Mouse (Mus musculus) intestine, embryonic 16.5 days (tissue): ENCODE measurements at regions not wholly inside any gene's neighbourhood (a gene's known extent, or its start where the extent isn't known, plus 50 kb on each side); places are given as distances from the start of the nearest gene placed in this dataset.

Source experiments
- ATAC-seq: fragments of 200-750 bp; cut with Nextera tagmentation; 2 replicates; pipeline ENCODE4 v1.8.0; 2017; ENCODE audit warnings: moderate TSS enrichment, moderate library complexity
- H3K27ac ChIP-seq: fragments of 300-500 bp; sonication (generic); 2 replicates; pipeline ENCODE4 v1.5.1; 2014; ENCODE audit warnings: mild to moderate bottlenecking, low read length
- H3K27me3 ChIP-seq: fragments of 300-500 bp; sonication (generic); replicated peaks from 2 replicates; pipeline ENCODE4 v1.6.1; 2014; ENCODE audit warnings: low read length, control low read depth, mixed read lengths; ENCODE audit not compliant: control insufficient read depth, insufficient read depth
- H3K36me3 ChIP-seq: fragments of 300-500 bp; sonication (generic); 2 replicates; pipeline ENCODE4 v1.6.1; 2014; ENCODE audit warnings: low read length, control low read depth; ENCODE audit not compliant: control insufficient read depth, insufficient read depth
- H3K4me1 ChIP-seq: fragments of 300-500 bp; sonication (generic); 2 replicates; pipeline ENCODE4 v1.6.1; 2014; ENCODE audit warnings: low read length, control low read depth, mixed read lengths; ENCODE audit not compliant: control insufficient read depth, insufficient read depth
- H3K4me2 ChIP-seq: fragments of 300-500 bp; sonication (generic); 2 replicates; pipeline ENCODE4 v1.6.1; 2014; ENCODE audit warnings: low read depth, low read length, control low read depth
- H3K4me3 ChIP-seq: fragments of 300-500 bp; sonication (generic); 2 replicates; pipeline ENCODE4 v1.5.1; 2014; ENCODE audit warnings: mild to moderate bottlenecking, low read length
- H3K9ac ChIP-seq: fragments of 300-500 bp; sonication (generic); 2 replicates; pipeline ENCODE4 v1.6.1; 2014; ENCODE audit warnings: low read depth, low read length
- H3K9me3 ChIP-seq: fragments of 300-500 bp; sonication (generic); 2 replicates; pipeline ENCODE4 v1.6.1; 2016; ENCODE audit warnings: low read length, control low read depth; ENCODE audit not compliant: control insufficient read depth
- WGBS: fragments of 180-500 bp; shearing (Covaris S2); extraction: QIAGEN DNeasy Blood & Tissue Kit; methylation state at CpG from one replicate; pipeline ENCODE4 v1.1.7; 2014; 5-methylcytosine and 5-hydroxymethylcytosine counted together

GRCm38 (mm10) chr6:94924338-94925039 lies 192.6 kb upstream of the Kbtbd8 start:
- Histone ChIP-seq H3K9me3 (no peaks in the 10 kb centered on the region), H3K4me3 (no peak overlapping the region), H3K4me1 (no peaks in the 10 kb centered on the region), H3K27me3 (no peaks in the 10 kb centered on the region), H3K27ac (no peak overlapping the region), H3K36me3 (no peaks in the 10 kb centered on the region), H3K4me2 (no peak overlapping the region), H3K9ac (no peak overlapping the region)
- no peak for ATAC-seq
- 88% methylated on average over 11 of the region's 11 CpGs for WGBS

DNA sequence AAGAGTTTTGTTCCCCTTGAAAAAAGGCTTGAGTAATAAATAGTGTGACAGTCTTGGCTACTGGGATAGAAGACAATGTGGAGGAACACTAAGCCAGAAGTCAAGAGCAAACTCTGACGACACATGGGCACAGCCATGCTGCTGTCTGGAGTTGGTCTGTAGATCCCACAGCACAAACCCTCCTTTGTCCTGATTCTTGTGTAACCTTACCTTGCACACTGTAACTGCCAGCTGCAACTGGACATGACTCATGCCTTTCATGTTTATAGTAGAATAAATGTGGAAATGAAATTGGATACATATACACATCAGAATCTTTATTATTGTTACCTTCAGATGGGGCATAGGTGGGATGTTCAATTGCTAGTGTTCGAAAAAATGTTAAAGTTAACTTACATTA lies 195.3 kb upstream of the Kbtbd8 start:
- H3K27me3 ChIP-seq: no peaks in the 10 kb centered on the region
- no peaks in the 10 kb centered on the region for H3K36me3 ChIP-seq
- no peak overlapping the region for H3K27ac ChIP-seq
- H3K4me3 ChIP-seq: no peak overlapping the region
- H3K4me2 ChIP-seq: no peak overlapping the region
- H3K4me1 ChIP-seq: no peaks in the 10 kb centered on the region
- no peak overlapping the region for H3K9ac ChIP-seq
- WGBS: 75% methylated on average over 2 of the region's 2 CpGs
- H3K9me3 ChIP-seq: no peaks in the 10 kb centered on the region
- ATAC-seq: no peak

DNA sequence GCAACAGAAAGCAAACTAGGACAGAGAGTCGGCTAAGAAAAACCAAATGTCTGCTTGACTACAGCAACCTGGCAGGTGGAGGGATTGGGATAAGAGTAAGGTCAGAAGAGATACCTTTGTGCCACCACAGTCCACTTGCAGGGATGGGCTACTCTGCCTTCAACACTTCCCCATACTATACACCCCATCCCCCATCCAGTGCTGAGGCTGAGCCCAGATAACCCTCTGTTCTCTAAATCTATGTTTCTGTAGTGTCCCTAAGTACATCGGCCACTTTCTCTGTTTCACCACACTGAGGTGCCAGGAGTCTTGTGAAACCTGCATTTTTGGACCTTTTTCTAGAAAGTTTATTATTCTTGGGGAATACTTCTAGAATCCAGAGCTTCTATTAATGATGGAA lies 196.3 kb upstream of the Kbtbd8 start:
- H3K27ac ChIP-seq: no peak overlapping the region
- no peak overlapping the region for H3K4me3 ChIP-seq
- ATAC-seq: no peak
- no peaks in the 10 kb centered on the region for H3K9me3 ChIP-seq
- no peaks in the 10 kb centered on the region for H3K27me3 ChIP-seq
- no peaks in the 10 kb centered on the region for H3K4me1 ChIP-seq
- no peak overlapping the region for H3K9ac ChIP-seq
- 92% methylated on average over 2 of the region's 2 CpGs for WGBS
- no peaks in the 10 kb centered on the region for H3K36me3 ChIP-seq
- no peak overlapping the region for H3K4me2 ChIP-seq

DNA sequence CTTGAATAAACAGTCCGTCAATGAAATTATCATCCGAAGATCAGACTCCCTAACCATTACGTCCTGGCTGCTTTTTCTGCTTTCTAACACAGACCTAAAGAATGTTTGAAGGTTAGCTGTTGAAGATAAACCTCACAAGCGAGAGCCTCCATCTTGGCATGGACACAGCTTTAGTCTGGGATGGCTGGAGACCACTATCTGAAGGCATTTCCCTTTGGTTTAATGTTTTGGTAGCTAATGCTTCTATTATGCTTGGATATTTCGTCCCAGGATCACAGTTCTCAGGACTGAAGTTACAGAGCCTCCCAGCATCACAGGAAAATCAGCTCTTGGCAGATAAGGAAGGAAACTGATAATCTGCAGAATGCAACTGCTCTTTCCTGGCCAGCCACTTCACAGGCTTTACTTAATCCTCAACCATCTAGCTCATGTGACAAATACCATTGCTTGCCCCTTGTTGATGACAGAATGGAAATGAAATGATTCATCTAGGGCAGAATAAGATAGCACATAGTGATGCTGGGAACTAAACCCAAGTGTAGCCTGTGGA lies 197.8 kb upstream of the Kbtbd8 start:
- no peak overlapping the region for H3K9ac ChIP-seq
- H3K36me3 ChIP-seq: no peaks in the 10 kb centered on the region
- no peaks in the 10 kb centered on the region for H3K4me1 ChIP-seq
- ATAC-seq: no peak
- no peak overlapping the region for H3K4me2 ChIP-seq
- 63% methylated on average over 5 of the region's 5 CpGs for WGBS
- no peak overlapping the region for H3K4me3 ChIP-seq
- H3K9me3 ChIP-seq: no peaks in the 10 kb centered on the region
- no peaks in the 10 kb centered on the region for H3K27me3 ChIP-seq
- H3K27ac ChIP-seq: no peak overlapping the region

DNA sequence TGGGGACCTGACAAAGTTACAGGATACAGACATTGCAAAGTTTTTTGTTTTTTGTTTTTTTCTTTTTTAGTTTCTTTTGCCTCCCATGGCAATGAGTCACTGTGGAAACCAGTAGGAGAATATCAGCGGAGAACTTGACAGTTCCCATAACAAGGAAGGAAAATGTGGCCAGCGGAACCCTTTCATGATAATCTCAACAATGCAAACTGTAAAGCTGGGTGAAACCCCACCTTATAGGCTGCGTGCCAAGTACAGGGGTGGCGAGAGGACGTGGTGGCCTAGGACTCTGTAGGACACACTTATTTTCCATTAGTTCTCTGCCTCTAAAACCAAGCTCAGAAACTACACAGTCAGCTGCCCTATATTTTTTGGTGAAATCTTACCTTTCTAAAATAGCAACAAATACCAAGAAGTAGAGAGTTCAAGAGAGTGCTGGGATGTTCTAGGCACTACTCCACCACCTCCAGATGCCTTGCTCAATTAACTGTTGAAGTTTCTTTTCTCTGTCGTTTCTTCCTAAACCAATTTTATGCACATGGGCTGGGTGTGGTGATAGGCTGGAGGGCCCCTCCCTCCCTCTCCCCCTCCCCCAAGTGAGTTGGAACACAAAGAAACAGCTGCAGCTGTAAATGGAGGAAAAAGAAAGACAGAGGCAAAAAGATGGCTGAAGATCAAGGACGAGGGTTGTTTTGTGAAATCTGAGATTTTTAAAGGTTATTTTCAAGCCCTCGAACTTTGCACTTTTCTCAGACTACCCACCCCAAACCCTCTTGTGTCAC lies 201.0 kb upstream of the Kbtbd8 start:
- H3K4me2 ChIP-seq: no peak overlapping the region
- 49% methylated on average over 8 of the region's 8 CpGs for WGBS
- no peaks in the 10 kb centered on the region for H3K9me3 ChIP-seq
- peak; percentile 53; the same call in 1 of the 2 replicates for ATAC-seq
- no peak overlapping the region for H3K27ac ChIP-seq
- H3K9ac ChIP-seq: no peak overlapping the region
- 0 out of 2 replicates have a peak, but pooled peaks cover 8% of the 10 kb centered on the region for H3K4me1 ChIP-seq
- no peak overlapping the region for H3K4me3 ChIP-seq
- no peaks in the 10 kb centered on the region for H3K27me3 ChIP-seq
- no peaks in the 10 kb centered on the region for H3K36me3 ChIP-seq

DNA sequence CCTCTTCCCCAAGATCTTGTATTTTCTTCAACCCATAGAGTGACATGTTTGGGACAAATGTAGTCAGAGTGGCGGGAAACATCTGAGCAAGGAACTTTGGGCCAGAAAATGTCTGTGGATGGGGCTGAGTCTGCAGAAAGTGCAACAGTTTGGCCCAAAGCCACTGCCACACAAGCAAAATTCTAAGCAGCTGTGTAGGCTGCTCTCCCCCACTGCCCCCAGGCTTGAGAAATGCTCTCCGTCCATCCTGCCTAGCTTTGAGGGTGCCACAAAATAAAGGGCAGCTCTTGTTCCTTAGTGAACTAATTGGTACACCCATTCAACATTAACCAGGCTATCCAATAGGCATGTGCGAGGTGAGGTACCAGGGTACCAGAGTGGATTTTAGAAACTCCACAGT lies 205.2 kb upstream of the Kbtbd8 start:
- 75% methylated on average over 3 of the region's 3 CpGs for WGBS
- Histone ChIP-seq H3K4me1 (0 out of 2 replicates have a peak, but pooled peaks cover 8% of the 10 kb centered on the region), H3K4me3 (no peak overlapping the region), H3K4me2 (no peak overlapping the region), H3K36me3 (no peaks in the 10 kb centered on the region), H3K27ac (no peak overlapping the region), H3K9ac (no peak overlapping the region), H3K9me3 (no peaks in the 10 kb centered on the region), H3K27me3 (no peaks in the 10 kb centered on the region)
- no peak for ATAC-seq

DNA sequence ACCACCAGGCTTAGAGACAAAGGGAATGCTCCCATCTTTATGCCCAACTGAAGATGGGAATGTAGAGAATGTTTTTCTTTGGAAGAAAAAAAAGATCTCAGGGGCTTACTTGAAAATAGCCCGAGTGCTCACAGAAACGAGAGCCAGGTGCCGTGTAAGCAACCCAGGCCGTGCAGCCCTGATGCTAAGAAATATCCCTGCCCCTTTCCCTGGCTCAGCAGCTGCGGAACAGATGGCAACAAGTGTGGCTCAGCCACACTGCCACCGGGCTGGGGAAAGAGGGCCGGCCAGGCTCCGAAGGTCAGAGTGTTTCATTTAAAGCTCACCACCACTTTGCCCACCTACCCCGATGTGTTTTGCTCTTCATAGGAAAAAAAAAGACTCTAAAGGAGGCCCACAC lies 205.7 kb upstream of the Kbtbd8 start:
- H3K9ac ChIP-seq: no peak overlapping the region
- H3K27me3 ChIP-seq: no peaks in the 10 kb centered on the region
- 0 out of 2 replicates have a peak, but pooled peaks cover 8% of the 10 kb centered on the region for H3K4me1 ChIP-seq
- H3K36me3 ChIP-seq: no peaks in the 10 kb centered on the region
- no peak overlapping the region for H3K4me3 ChIP-seq
- ATAC-seq: no peak
- no peak overlapping the region for H3K27ac ChIP-seq
- H3K9me3 ChIP-seq: no peaks in the 10 kb centered on the region
- no peak overlapping the region for H3K4me2 ChIP-seq
- 59% methylated on average over 9 of the region's 9 CpGs for WGBS

DNA sequence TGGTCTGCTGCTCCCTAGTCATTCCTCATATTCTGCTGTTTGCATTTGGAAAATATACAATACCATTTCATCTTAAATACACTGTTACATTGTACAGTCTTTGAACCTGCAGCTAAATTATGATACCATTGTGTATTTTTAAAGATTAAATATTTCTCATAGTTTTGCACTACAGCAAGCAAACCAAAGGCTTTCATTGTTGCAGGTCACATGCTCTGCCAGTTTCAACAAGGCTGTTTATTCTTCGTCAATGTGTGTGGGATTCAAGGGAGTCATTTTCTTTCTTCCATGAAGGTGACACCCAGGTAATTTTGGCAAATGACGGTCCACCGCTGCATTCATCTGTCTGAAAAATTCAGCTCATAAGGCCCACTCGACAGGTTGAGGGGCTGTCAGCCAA lies 200.9 kb upstream of the Lrig1 start:
- 52% methylated on average over 4 of the region's 4 CpGs for WGBS
- no peaks in the 10 kb centered on the region for H3K4me1 ChIP-seq
- no peak for ATAC-seq
- H3K4me3 ChIP-seq: no peak overlapping the region
- no peak overlapping the region for H3K27ac ChIP-seq
- no peaks in the 10 kb centered on the region for H3K27me3 ChIP-seq
- no peak overlapping the region for H3K9ac ChIP-seq
- no peaks in the 10 kb centered on the region for H3K36me3 ChIP-seq
- H3K4me2 ChIP-seq: no peak overlapping the region
- H3K9me3 ChIP-seq: no peaks in the 10 kb centered on the region

- no peak overlapping the region for H3K4me3 ChIP-seq
- no peaks in the 10 kb centered on the region for H3K27me3 ChIP-seq
- H3K9ac ChIP-seq: no peak overlapping the region
- no peaks in the 10 kb centered on the region for H3K9me3 ChIP-seq
- H3K4me2 ChIP-seq: no peak overlapping the region
- no peaks in the 10 kb centered on the region for H3K4me1 ChIP-seq
- no peak overlapping the region for H3K27ac ChIP-seq
- WGBS: 85% methylated on average over 9 of the region's 9 CpGs
- H3K36me3 ChIP-seq: no peaks in the 10 kb centered on the region
- ATAC-seq: no peak
Measured at GRCm38 (mm10) chr6:94898881-94899280, 198.9 kb upstream of the Lrig1 start.
